Mouse (Mus musculus) heart, postnatal 14 days (tissue): ENCODE results near the gene Hdhd3. TPM values are rescaled to one million over a fixed set of nuclear protein-coding genes. Genes with fewer than 3 reads are reported as not detected.
A peak's percentile ranks its signal among the peaks of the same experiment; 100 is the strongest.
"Not testable (repeated sequence)": the region's sequence is repeated elsewhere in the genome, so short reads cannot be mapped to it uniquely, and the experiment has no call there.

ENCODE experiments used
- DNase-seq, 2 experiments: peaks; one replicate each; pipeline ENCODE4 v3.0.0; 2021 to 2022
- intact Hi-C: fragments of 180-260 bp; cut with DNase I; formaldehyde crosslinking; loops from one replicate; pipeline ENCODE4 v1.15.1; 2025
- total RNA-seq, 2 experiments: library from RNA; stranded (reverse); gene quantifications; 2 replicates each; pipeline ENCODE4 v1.2.3; 2021

Gene Hdhd3
- total RNA-seq, 2 experiments from 2014 or later: 5.0 to 5.4 TPM

- intact Hi-C loops: no loop called here
- no peak for DNase-seq
Measured at GRCm38 (mm10) chr4:62480709-62481605, 22.3 kb downstream of the Hdhd3 start.

- peak; percentile 24 to 27 for DNase-seq
- intact Hi-C loops: no loop called here
Measured at GRCm38 (mm10) chr4:62479937-62480708, 23.1 kb downstream of the Hdhd3 start, which contains the start of gene Bspry. TSS of gene Bspry (plus strand) at chr4:62480053.

GRCm38 (mm10) chr4:62479593-62479936 is 23.7 kb downstream of the Hdhd3 start:
- intact Hi-C loops, DNase-seq: not testable (repeated sequence)

- DNase-seq: no peak
- intact Hi-C loops: no loop called here
Measured at GRCm38 (mm10) chr4:62477542-62478244, 25.6 kb downstream of the Hdhd3 start.

- no peak for DNase-seq
- intact Hi-C loops: no loop called here
Measured at GRCm38 (mm10) chr4:62475793-62476192, 27.5 kb downstream of the Hdhd3 start.

GRCm38 (mm10) chr4:62475131-62475530 is 28.1 kb downstream of the Hdhd3 start:
- intact Hi-C loops: no loop called here
- DNase-seq: no peak

- no peak for DNase-seq
- intact Hi-C loops: no loop called here
Measured at GRCm38 (mm10) chr4:62472071-62472470, 31.2 kb downstream of the Hdhd3 start.

- peak; percentile 68 to 86 for DNase-seq
- intact Hi-C loops: no loop called here
Measured at GRCm38 (mm10) chr4:62470598-62471051, 32.6 kb downstream of the Hdhd3 start, which contains the start of gene Wdr31. TSS of gene Wdr31 (minus strand) at chr4:62470896.

GRCm38 (mm10) chr4:62468158-62468557 is 35.1 kb downstream of the Hdhd3 start:
- DNase-seq: no peak
- intact Hi-C loops: no loop called here

GRCm38 (mm10) chr4:62463124-62463523 is 40.1 kb downstream of the Hdhd3 start:
- no peak for DNase-seq
- intact Hi-C loops: no loop called here

- DNase-seq: no peak
Measured at GRCm38 (mm10) chr4:62460348-62460747, 42.9 kb downstream of the Hdhd3 start.

GRCm38 (mm10) chr4:62459081-62459480 is 44.2 kb downstream of the Hdhd3 start:
- DNase-seq: no peak
- intact Hi-C loops: loop anchor here (5.0 kb wide), 2 partner anchors 48 to 303 kb away; no protein-coding TSS in a partner anchor

More at GRCm38 (mm10) chr4:62460348-62460747, 42.9 kb downstream of the Hdhd3 start:
- intact Hi-C loops: no loop called here

- intact Hi-C loops: loop anchor here (5.0 kb wide), 2 partner anchors 52 to 307 kb away; no protein-coding TSS in a partner anchor
- peak; percentile 34 to 60 for DNase-seq
Measured at GRCm38 (mm10) chr4:62454995-62455394, 48.3 kb downstream of the Hdhd3 start.

Other genes starting within 250 kb of the Hdhd3 start
- gene Slc31a2, start 240.9 kb downstream of the Hdhd3 start, total RNA-seq: 10 to 100 TPM; 16.2 to 17.2 TPM
- 10 to 100 TPM; 19.5 to 23.6 TPM for gene Fkbp15, start 142.9 kb downstream of the Hdhd3 start, total RNA-seq
- gene Slc31a1, start 142.7 kb downstream of the Hdhd3 start, total RNA-seq: 10 to 100 TPM; 25.9 to 28.5 TPM
- gene Cdc26, start 94.8 kb downstream of the Hdhd3 start, total RNA-seq: 10 to 100 TPM; 42.3 to 44.4 TPM
- 10 to 100 TPM in 1 of 2 experiments, 1 to 10 TPM in 1; 9.7 to 10.7 TPM for gene Prpf4, start 94.7 kb downstream of the Hdhd3 start, total RNA-seq
- not detected for gene Rnf183, start 68.2 kb downstream of the Hdhd3 start, total RNA-seq
- gene Wdr31, start 32.6 kb downstream of the Hdhd3 start, total RNA-seq: under 1 TPM; 0.65 to 0.66 TPM
- gene Bspry, start 23.4 kb downstream of the Hdhd3 start, total RNA-seq: under 1 TPM in 1 of 2 experiments, not detected in 1; 0.12 TPM
- 10 to 100 TPM; 46.5 to 47.9 TPM for gene Alad, start 16.5 kb upstream of the Hdhd3 start, total RNA-seq
- gene Pole3, start 21.6 kb upstream of the Hdhd3 start, total RNA-seq: 10 to 100 TPM; 18.6 to 19.1 TPM
- under 1 TPM in 1 of 2 experiments, not detected in 1; 0.19 TPM for gene 4933430I17Rik, start 21.9 kb upstream of the Hdhd3 start, total RNA-seq
- 10 to 100 TPM; 38.9 to 42.2 TPM for gene Rgs3, start 56.4 kb upstream of the Hdhd3 start, total RNA-seq